Mouse (Mus musculus): ENCODE data around the gene Wnt2b.

The Wnt2b gene

GRCm38 (mm10) chr3:104896141-104896540 is 65.6 kb downstream of the Wnt2b start:
- no peak for DNase-seq (ENCODE audit: low spot score)

Measured in urinary bladder, postnatal 10 days (tissue).